Mouse (Mus musculus): ENCODE data around the gene 4930426L09Rik. TPM values are rescaled to one million over a fixed set of nuclear protein-coding genes. Genes with fewer than 3 reads are reported as not detected.
A peak's percentile ranks its signal among the peaks of the same experiment; 100 is the strongest.
"Not testable (repeated sequence)": the region's sequence is repeated elsewhere in the genome, so short reads cannot be mapped to it uniquely, and the experiment has no call there.

Gene 4930426L09Rik
- total RNA-seq, 2 experiments from 2014 or later = 1.7 TPM; not detected in 1

DNA sequence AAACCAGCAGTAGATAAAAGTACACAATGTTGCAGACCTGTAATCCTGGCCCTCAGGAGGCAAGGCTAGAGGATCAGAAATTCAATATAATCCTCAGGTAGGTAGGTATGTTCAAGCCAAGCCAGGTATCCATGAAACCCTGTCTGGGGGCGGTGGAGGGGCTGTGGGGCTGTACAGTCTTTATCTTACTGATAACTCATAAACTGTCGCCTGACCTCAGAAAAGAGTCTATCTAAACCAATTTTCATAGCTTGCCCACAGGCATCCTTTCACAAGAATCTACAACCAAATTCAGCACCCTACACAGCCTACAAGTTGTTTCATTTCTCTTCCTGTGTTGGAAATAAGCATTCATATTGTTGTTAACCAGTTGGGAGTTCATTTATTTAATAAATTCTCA lies 1.3 kb downstream of the 4930426L09Rik start:
- no peak for ATAC-seq (replicated peaks; ENCODE audit: low FRiP score, low TSS enrichment, poor library complexity, severe bottlenecking)

- peak; percentile 40; the same call in 1 of the 2 replicates for ATAC-seq (replicated peaks; ENCODE audit: low FRiP score, low TSS enrichment, poor library complexity, severe bottlenecking)
Observed at GRCm38 (mm10) chr2:19004801-19005200, 6.7 kb downstream of the 4930426L09Rik start.

- no peak for ATAC-seq (replicated peaks; ENCODE audit: low FRiP score, low TSS enrichment, poor library complexity, severe bottlenecking)
Observed at GRCm38 (mm10) chr2:19006124-19006523, 8.0 kb downstream of the 4930426L09Rik start.

DNA sequence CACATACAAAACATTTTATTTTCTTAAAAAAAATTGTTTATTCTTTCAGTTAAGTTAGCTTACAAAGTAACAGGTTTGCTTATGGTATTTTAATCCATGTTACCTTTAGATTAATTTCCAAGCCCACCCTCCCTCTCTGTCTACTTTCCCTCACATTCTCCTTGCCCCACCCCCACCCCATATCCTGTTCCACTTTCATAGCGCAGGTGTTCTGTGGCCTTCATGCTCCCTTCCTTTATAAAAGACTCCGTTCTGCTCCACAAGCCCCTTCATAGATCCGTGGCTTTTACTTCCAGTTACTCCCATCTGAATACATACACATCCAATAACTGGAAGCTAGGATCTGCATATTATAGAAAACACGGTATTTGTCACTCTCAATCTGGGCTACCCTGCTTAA lies 9.4 kb downstream of the 4930426L09Rik start:
- ATAC-seq (replicated peaks; ENCODE audit: low FRiP score, low TSS enrichment, poor library complexity, severe bottlenecking) = no peak

- ATAC-seq (replicated peaks; ENCODE audit: low FRiP score, low TSS enrichment, poor library complexity, severe bottlenecking) = not testable (repeated sequence)
Observed at GRCm38 (mm10) chr2:19010541-19010940, 12.4 kb downstream of the 4930426L09Rik start.

DNA sequence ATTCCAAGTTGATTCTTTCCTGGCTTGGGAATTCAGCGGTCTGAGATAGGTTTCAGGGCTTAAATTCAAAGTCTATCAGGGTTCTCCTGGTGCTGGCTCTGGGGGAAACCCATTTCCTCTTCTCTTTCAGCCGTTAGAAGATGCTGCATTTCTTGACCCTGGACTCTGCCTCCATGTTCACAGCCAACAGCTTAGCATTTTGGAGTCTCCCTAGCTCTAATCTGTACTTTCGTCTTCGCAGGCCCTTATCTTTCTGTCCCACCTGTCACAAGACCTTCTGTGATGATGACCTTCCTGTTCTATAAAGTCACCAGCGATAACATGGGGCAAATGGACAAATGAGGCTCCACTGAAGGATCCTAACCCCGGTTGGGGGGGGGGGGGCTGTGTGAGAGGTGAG lies 13.3 kb downstream of the 4930426L09Rik start:
- peak; percentile 98 for ATAC-seq (replicated peaks; ENCODE audit: low FRiP score, low TSS enrichment, poor library complexity, severe bottlenecking)

GRCm38 (mm10) chr2:19016348-19016747 lies 18.2 kb downstream of the 4930426L09Rik start:
- ATAC-seq (replicated peaks; ENCODE audit: low FRiP score, low TSS enrichment, poor library complexity, severe bottlenecking) = no peak

GRCm38 (mm10) chr2:19016839-19017238 lies 18.7 kb downstream of the 4930426L09Rik start:
- peak; percentile 68 for ATAC-seq (replicated peaks; ENCODE audit: low FRiP score, low TSS enrichment, poor library complexity, severe bottlenecking)

DNA sequence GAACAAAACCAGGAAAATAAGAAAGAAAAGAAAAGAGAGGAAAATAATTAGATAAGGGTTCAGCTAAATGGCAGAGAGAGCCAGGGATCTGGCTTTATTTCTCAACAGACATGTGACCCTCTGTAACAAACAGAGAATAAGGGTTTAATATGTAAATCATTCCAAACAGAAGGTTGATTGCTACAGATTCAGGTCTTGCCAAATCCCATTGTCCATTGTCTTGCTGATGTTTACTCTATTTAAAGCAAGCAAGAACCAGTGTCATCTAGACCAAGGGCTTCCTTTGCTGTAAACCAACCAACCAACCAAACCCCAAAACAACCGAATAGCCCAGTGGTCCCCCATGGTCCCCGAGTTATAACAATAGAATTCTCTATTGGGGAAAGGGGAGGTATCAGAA lies 19.9 kb downstream of the 4930426L09Rik start:
- ATAC-seq (replicated peaks; ENCODE audit: low FRiP score, low TSS enrichment, poor library complexity, severe bottlenecking) = no peak

GRCm38 (mm10) chr2:19024807-19025206 lies 26.7 kb downstream of the 4930426L09Rik start:
- no peak for ATAC-seq (replicated peaks; ENCODE audit: low FRiP score, low TSS enrichment, poor library complexity, severe bottlenecking)

DNA sequence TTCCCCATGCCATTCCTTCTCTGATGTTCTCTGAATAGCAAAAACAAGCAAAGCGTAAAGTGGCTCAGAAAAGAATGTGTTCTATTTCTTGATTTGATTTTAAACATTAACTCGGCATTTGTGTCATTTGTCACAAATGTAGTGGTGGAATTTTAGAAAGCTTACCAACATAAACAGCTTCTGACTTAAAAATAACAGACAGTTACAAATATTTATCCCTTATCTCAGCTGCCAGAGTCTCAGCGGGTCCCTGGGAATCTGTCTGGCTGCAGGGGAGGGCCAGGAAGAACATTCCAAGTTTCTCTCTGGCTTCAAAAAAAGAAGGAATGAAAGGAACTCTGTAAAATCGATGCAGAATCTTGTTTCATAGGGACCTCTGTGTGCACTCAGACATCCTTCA lies 39.3 kb downstream of the 4930426L09Rik start:
- ATAC-seq (replicated peaks; ENCODE audit: low FRiP score, low TSS enrichment, poor library complexity, severe bottlenecking) = no peak

- no peak for ATAC-seq (replicated peaks; ENCODE audit: low FRiP score, low TSS enrichment, poor library complexity, severe bottlenecking)
Observed at GRCm38 (mm10) chr2:19037907-19038570, 39.9 kb downstream of the 4930426L09Rik start.

GRCm38 (mm10) chr2:19048225-19048624 lies 50.1 kb downstream of the 4930426L09Rik start:
- no peak for ATAC-seq (replicated peaks; ENCODE audit: low FRiP score, low TSS enrichment, poor library complexity, severe bottlenecking)

- no peak for ATAC-seq (replicated peaks; ENCODE audit: low FRiP score, low TSS enrichment, poor library complexity, severe bottlenecking)
Observed at GRCm38 (mm10) chr2:19049341-19049740, 51.2 kb downstream of the 4930426L09Rik start.

Other genes with a start within 250 kb of the 4930426L09Rik start
- 53.7 and 56.7 TPM in 2 replicates for gene Pip4k2a, start 217 bp upstream of the 4930426L09Rik start, total RNA-seq (2014; fragmentation: Nextera tagmentation)
- gene Pip4k2a, start 217 bp upstream of the 4930426L09Rik start, total RNA-seq (2017) = 28.7 and 29.0 TPM in 2 replicates
- gene Armc3, start 201.0 kb downstream of the 4930426L09Rik start, total RNA-seq (2014; fragmentation: Nextera tagmentation) = 0.20 and 0.62 TPM in 2 replicates
- 0.46 TPM in 1 of 2 replicates, not detected in the other for gene Armc3, start 201.0 kb downstream of the 4930426L09Rik start, total RNA-seq (2017)